In the genomic region with DNA sequence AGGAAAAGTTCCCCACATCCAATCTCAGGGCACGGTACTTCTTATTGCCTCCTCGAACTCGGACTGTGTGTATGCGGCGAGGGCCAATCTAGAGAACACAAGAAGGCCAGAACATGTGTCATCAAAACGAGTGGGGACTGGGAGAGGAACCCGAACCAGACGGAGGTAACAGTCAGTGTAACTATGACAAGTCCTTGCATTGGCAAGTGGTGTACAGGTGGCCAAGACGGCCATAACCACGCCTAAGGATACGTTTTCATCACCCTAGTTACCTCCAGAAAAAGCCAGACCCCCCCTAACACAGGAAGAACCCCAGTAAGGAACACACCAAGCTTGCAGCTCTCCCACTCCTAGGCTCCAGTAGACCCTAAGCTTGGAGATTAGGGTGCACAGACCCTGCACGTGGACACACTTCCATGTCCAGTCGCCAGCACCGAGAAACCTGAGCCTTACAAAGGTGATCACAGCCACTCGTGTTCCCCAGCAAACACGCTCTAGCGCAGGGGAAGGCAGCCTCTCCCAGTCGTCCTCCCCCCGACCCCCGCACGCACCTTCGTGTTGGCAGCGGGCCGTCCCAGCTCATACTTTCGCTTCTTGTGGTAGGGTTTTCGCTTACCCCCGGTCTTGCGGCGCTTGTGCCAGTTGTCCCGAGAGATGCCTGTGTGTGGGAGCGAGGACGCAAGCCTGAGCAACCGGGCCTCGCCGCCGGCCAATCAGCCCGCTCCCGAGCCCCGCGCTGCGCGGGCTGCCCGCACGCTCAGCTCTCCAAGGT, we compare ENCODE assay signal across 8 mouse cellular contexts. TPM values are rescaled to one million over a fixed set of nuclear protein-coding genes. Genes with fewer than 3 reads are reported as not detected.
A peak's percentile ranks its signal among the peaks of the same experiment; 100 is the strongest.
DNase-seq lines count a peak whose midpoint lies in the region; ATAC-seq and TF ChIP-seq lines count a peak whose summit lies in the region.

No protein-coding gene starts in this region.

- no peak for TF ChIP-seq CTCF in G1E (IDR thresholded peaks at IDR 0.05; ENCODE audit: low read depth, low read length)

- H3K36me3 ChIP-seq in heart, embryonic 14.5 days (ENCODE audit: control insufficient read depth, insufficient read depth, low read length), result peaks cover 64% of the 10 kb centered on the region
- peaks cover 73% of the 10 kb centered on the region for H3K36me3 ChIP-seq in G1E (replicated peaks)
- H3K36me3 ChIP-seq in forebrain, embryonic 10.5 days (replicated peaks), result peaks cover 70% of the 10 kb centered on the region
- peaks cover 50% of the 10 kb centered on the region for H3K36me3 ChIP-seq in liver, embryonic 11.5 days (ENCODE audit: control insufficient read depth, insufficient read depth, low read length)
- peaks cover 33% of the 10 kb centered on the region for H3K36me3 ChIP-seq in stomach, embryonic 15.5 days

- H3K9me3 ChIP-seq in heart, embryonic 14.5 days (ENCODE audit: control insufficient read depth, low read length), result no peaks in the 10 kb centered on the region
- no peaks in the 10 kb centered on the region for H3K9me3 ChIP-seq in G1E (replicated peaks)
- H3K9me3 ChIP-seq in forebrain, embryonic 10.5 days, result no peaks in the 10 kb centered on the region
- H3K9me3 ChIP-seq in liver, embryonic 11.5 days (ENCODE audit: control insufficient read depth, low read length), result no peaks in the 10 kb centered on the region
- H3K9me3 ChIP-seq in stomach, embryonic 15.5 days, result no peaks in the 10 kb centered on the region

- no peak for ATAC-seq in heart, embryonic 14.5 days (ENCODE audit: insufficient number of reproducible peaks, insufficient read depth, low FRiP score, low read depth)
- ATAC-seq in G1E (ENCODE audit: extremely low read depth, insufficient number of reproducible peaks, low FRiP score, poor library complexity, severe bottlenecking), result no peak; the same call in 1 of the 2 replicates
- no peak for ATAC-seq in liver, embryonic 11.5 days (replicated peaks; ENCODE audit: low FRiP score)
- no peak for ATAC-seq in stomach, embryonic 15.5 days (ENCODE audit: insufficient read depth, low FRiP score, low read depth)

- no peak for DNase-seq in heart, adult 9 months (ENCODE audit: low spot score in 2 of 2)
- DNase-seq in G1E (ENCODE audit: low spot score), result no peak
- no peak for DNase-seq in forebrain, embryonic 10.5 days (ENCODE audit: extremely low spot score, low spot score)
- DNase-seq in liver, embryonic 11.5 days (ENCODE audit: low spot score), result no peak
- DNase-seq in spleen, postnatal 4 days (ENCODE audit: low spot score in 2 of 2), result no peak
- no peak for DNase-seq in kidney, adult 8-10 months

- no peaks in the 10 kb centered on the region for H3K27me3 ChIP-seq in heart, embryonic 14.5 days (ENCODE audit: control insufficient read depth, insufficient read depth, low read length)
- H3K27me3 ChIP-seq in G1E (ENCODE audit: insufficient read depth, low read length), result no peaks in the 10 kb centered on the region
- H3K27me3 ChIP-seq in forebrain, embryonic 10.5 days (ENCODE audit: poor library complexity, severe bottlenecking), result no peaks in the 10 kb centered on the region
- no peaks in the 10 kb centered on the region for H3K27me3 ChIP-seq in liver, embryonic 11.5 days (replicated peaks; ENCODE audit: control insufficient read depth, insufficient read depth, low read length)
- H3K27me3 ChIP-seq in stomach, embryonic 15.5 days (replicated peaks), result no peaks in the 10 kb centered on the region

- H3K4me1 ChIP-seq in heart, embryonic 14.5 days (ENCODE audit: control insufficient read depth in 2 of 2, insufficient read depth in 2 of 2, low read length in 2 of 2), result peaks cover 9 to 22% of the 10 kb centered on the region in 2 experiments
- H3K4me1 ChIP-seq in G1E (ENCODE audit: insufficient read depth, low read depth, low read length), result peaks cover 39% of the 10 kb centered on the region
- H3K4me1 ChIP-seq in forebrain, embryonic 10.5 days, result peaks cover 27% of the 10 kb centered on the region
- peaks cover 25% of the 10 kb centered on the region for H3K4me1 ChIP-seq in liver, embryonic 11.5 days (replicated peaks; ENCODE audit: control insufficient read depth, insufficient read depth, low read length)
- H3K4me1 ChIP-seq in stomach, embryonic 15.5 days, result peaks cover 22% of the 10 kb centered on the region; the same call in 1 of the 2 replicates

- H3K4me2 ChIP-seq in heart, embryonic 14.5 days (ENCODE audit: low read length), result peak overlapping the region; percentile 83
- H3K4me2 ChIP-seq in liver, embryonic 11.5 days, result peak overlapping the region; percentile 83
- peak overlapping the region; percentile 64 for H3K4me2 ChIP-seq in stomach, embryonic 15.5 days

- H3K4me3 ChIP-seq in heart, embryonic 14.5 days (ENCODE audit: control insufficient read depth in 1 of 2, insufficient read depth in 1 of 2, low read depth in 1 of 2, low read length in 2 of 2), result peak overlapping the region; percentile 91 to 94
- peak overlapping the region; percentile 98 for H3K4me3 ChIP-seq in G1E (ENCODE audit: low read depth, low read length)
- peak overlapping the region; percentile 99 for H3K4me3 ChIP-seq in forebrain, embryonic 10.5 days
- H3K4me3 ChIP-seq in liver, embryonic 11.5 days (ENCODE audit: low read depth, low read length), result peak overlapping the region; percentile 99
- H3K4me3 ChIP-seq in stomach, embryonic 15.5 days (replicated peaks), result peak overlapping the region; percentile 93

- WGBS in heart, embryonic 14.5 days, result under 1% methylated on average over 43 of the region's 44 CpGs
- WGBS in forebrain, embryonic 10.5 days, result 3% methylated on average over 44 of the region's 44 CpGs
- WGBS in liver, embryonic 11.5 days, result under 1% methylated on average over 44 of the region's 44 CpGs
- under 1% methylated on average over 44 of the region's 44 CpGs for WGBS in stomach, embryonic 15.5 days

- peak overlapping the region; percentile 99 for H3K9ac ChIP-seq in heart, embryonic 14.5 days (ENCODE audit: low read length)
- H3K9ac ChIP-seq in liver, embryonic 11.5 days (ENCODE audit: low read depth, low read length), result peak overlapping the region; percentile 100
- H3K9ac ChIP-seq in stomach, embryonic 15.5 days, result peak overlapping the region; percentile 100

- H3K27ac ChIP-seq in heart, embryonic 14.5 days (replicated peaks in 1 of 2; ENCODE audit: control insufficient read depth in 1 of 2, insufficient read depth in 1 of 2, low read depth in 2 of 2, low read length in 2 of 2), result peak overlapping the region; percentile 77 to 89
- H3K27ac ChIP-seq in forebrain, embryonic 10.5 days, result peak overlapping the region; percentile 99
- peak overlapping the region; percentile 97 for H3K27ac ChIP-seq in liver, embryonic 11.5 days (ENCODE audit: low read depth, low read length)
- H3K27ac ChIP-seq in stomach, embryonic 15.5 days, result peak overlapping the region; percentile 94

RNA-seq across cellular contexts. Expression of a gene that starts 0.8 kb away (rescaled TPM):
- 784 and 900 TPM in 2 replicates for polyA plus RNA-seq in heart, embryonic 14.5 days (2014; fragmentation: Nextera tagmentation; extraction: Ambion mirVana)
- total RNA-seq in G1E (2014; fragmentation: Nextera tagmentation) (2,089 and 2,273 TPM in 2 replicates), G1E (2017) (1,736 TPM in 2 replicates)
- 2,887 and 5,494 TPM in 2 replicates for polyA plus RNA-seq in G1E (2012)
- polyA plus RNA-seq in forebrain, embryonic 10.5 days (2016; fragmentation: Nextera tagmentation; extraction: Ambion mirVana), result 878 and 901 TPM in 2 replicates
- 1,349 and 1,481 TPM in 2 replicates for polyA plus RNA-seq in liver, embryonic 11.5 days (2014; fragmentation: Nextera tagmentation; extraction: Ambion mirVana)
- polyA plus RNA-seq in stomach, embryonic 15.5 days (2015; fragmentation: Nextera tagmentation; extraction: Ambion mirVana), result 968 and 983 TPM in 2 replicates

RNA-seq across cellular contexts. Expression of a gene that starts 21.4 kb away (rescaled TPM):
- polyA plus RNA-seq in heart, embryonic 14.5 days (2014; fragmentation: Nextera tagmentation; extraction: Ambion mirVana), result 1.6 and 2.0 TPM in 2 replicates
- total RNA-seq in G1E (2014; fragmentation: Nextera tagmentation), result 1.4 and 1.9 TPM in 2 replicates
- 5.2 and 6.4 TPM in 2 replicates for total RNA-seq in G1E (2017)
- 4.4 and 6.0 TPM in 2 replicates for polyA plus RNA-seq in G1E (2012)
- polyA plus RNA-seq in forebrain, embryonic 10.5 days (2016; fragmentation: Nextera tagmentation; extraction: Ambion mirVana), result 12.8 and 14.0 TPM in 2 replicates
- polyA plus RNA-seq in liver, embryonic 11.5 days (2014; fragmentation: Nextera tagmentation; extraction: Ambion mirVana), result 2.4 and 2.5 TPM in 2 replicates
- polyA plus RNA-seq in stomach, embryonic 15.5 days (2015; fragmentation: Nextera tagmentation; extraction: Ambion mirVana), result 3.8 and 4.7 TPM in 2 replicates

RNA-seq across cellular contexts. Expression of a gene that starts 27.2 kb away (rescaled TPM):
- polyA plus RNA-seq in heart, embryonic 14.5 days (2014; fragmentation: Nextera tagmentation; extraction: Ambion mirVana), result 32.0 and 35.9 TPM in 2 replicates
- total RNA-seq in G1E (2014; fragmentation: Nextera tagmentation) (50.6 and 62.8 TPM in 2 replicates), G1E (2017) (50.6 and 52.0 TPM in 2 replicates)
- 7.1 and 8.6 TPM in 2 replicates for polyA plus RNA-seq in G1E (2012)
- 117 and 119 TPM in 2 replicates for polyA plus RNA-seq in forebrain, embryonic 10.5 days (2016; fragmentation: Nextera tagmentation; extraction: Ambion mirVana)
- polyA plus RNA-seq in liver, embryonic 11.5 days (2014; fragmentation: Nextera tagmentation; extraction: Ambion mirVana), result 57.3 and 68.0 TPM in 2 replicates
- 40.4 and 47.7 TPM in 2 replicates for polyA plus RNA-seq in stomach, embryonic 15.5 days (2015; fragmentation: Nextera tagmentation; extraction: Ambion mirVana)

RNA-seq across cellular contexts. Expression of a gene that starts 28.6 kb away (rescaled TPM):
- not detected in 2 replicates for polyA plus RNA-seq in heart, embryonic 14.5 days (2014; fragmentation: Nextera tagmentation; extraction: Ambion mirVana)
- total RNA-seq in G1E (2014; fragmentation: Nextera tagmentation) (1.7 TPM in 1 of 2 replicates, not detected in the other), G1E (2017) (1.8 TPM in 2 replicates)
- 2.4 and 3.3 TPM in 2 replicates for polyA plus RNA-seq in G1E (2012)
- not detected in 2 replicates for polyA plus RNA-seq in forebrain, embryonic 10.5 days (2016; fragmentation: Nextera tagmentation; extraction: Ambion mirVana)
- not detected in 2 replicates for polyA plus RNA-seq in liver, embryonic 11.5 days (2014; fragmentation: Nextera tagmentation; extraction: Ambion mirVana)
- 0.24 TPM in 1 of 2 replicates, not detected in the other for polyA plus RNA-seq in stomach, embryonic 15.5 days (2015; fragmentation: Nextera tagmentation; extraction: Ambion mirVana)

RNA-seq across cellular contexts. Expression of a gene that starts 29.7 kb away (rescaled TPM):
- polyA plus RNA-seq in heart, embryonic 14.5 days (2014; fragmentation: Nextera tagmentation; extraction: Ambion mirVana), result 2.5 and 3.8 TPM in 2 replicates
- total RNA-seq in G1E (2014; fragmentation: Nextera tagmentation) (34.6 and 46.3 TPM in 2 replicates), G1E (2017) (12.3 and 12.8 TPM in 2 replicates)
- polyA plus RNA-seq in G1E (2012), result 20.0 and 33.5 TPM in 2 replicates
- polyA plus RNA-seq in forebrain, embryonic 10.5 days (2016; fragmentation: Nextera tagmentation; extraction: Ambion mirVana), result 4.9 and 5.3 TPM in 2 replicates
- polyA plus RNA-seq in liver, embryonic 11.5 days (2014; fragmentation: Nextera tagmentation; extraction: Ambion mirVana), result 8.3 and 8.5 TPM in 2 replicates
- polyA plus RNA-seq in stomach, embryonic 15.5 days (2015; fragmentation: Nextera tagmentation; extraction: Ambion mirVana), result 6.7 and 7.6 TPM in 2 replicates
